Mouse (Mus musculus): ENCODE measurements around the gene Eps8. TPM values are rescaled to one million over a fixed set of nuclear protein-coding genes. Genes with fewer than 3 reads are reported as not detected.

Gene Eps8
- total RNA-seq, 2 experiments from 2014 or later: 11.4 to 13.5 TPM

Other genes starting within 250 kb of the Eps8 start
- gene Strap, start 80.2 kb upstream of the Eps8 start, total RNA-seq (2021): 10 to 100 TPM; 86.9 to 94.5 TPM
- 1 to 10 TPM; 5.2 to 7.8 TPM for gene Dera, start 99.7 kb upstream of the Eps8 start, total RNA-seq (2021)